Mouse (Mus musculus): Measurements from ENCODE around the gene Mfng. TPM values are rescaled to one million over a fixed set of nuclear protein-coding genes. Genes with fewer than 3 reads are reported as not detected.

The Mfng gene
- polyA plus RNA-seq, 1 experiment = 4.4 TPM

DNA sequence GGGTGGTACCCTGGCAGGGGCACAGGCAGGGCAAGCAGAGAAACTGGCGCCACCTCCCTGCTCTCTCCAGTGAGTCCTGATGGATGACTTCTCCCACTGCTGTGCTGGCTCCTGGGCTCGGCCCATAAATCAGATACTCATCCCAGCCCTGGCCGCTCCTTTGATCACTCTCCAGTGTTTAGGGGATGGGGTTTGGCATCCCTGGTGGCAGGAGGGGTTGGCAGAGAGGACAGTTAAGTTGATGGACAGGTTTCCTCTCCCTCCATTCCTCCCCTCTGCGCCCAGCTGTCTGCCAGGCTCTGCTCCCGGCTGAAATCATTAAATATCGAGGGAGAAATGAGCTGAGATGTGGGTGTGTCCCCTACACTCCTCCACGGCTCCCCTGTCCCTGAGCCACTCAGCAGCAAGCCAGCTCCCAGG lies 36.6 kb downstream of the Mfng start:
- no peak overlapping the region for H3K9ac ChIP-seq (ENCODE audit: low read depth, poor library complexity, severe bottlenecking)

DNA sequence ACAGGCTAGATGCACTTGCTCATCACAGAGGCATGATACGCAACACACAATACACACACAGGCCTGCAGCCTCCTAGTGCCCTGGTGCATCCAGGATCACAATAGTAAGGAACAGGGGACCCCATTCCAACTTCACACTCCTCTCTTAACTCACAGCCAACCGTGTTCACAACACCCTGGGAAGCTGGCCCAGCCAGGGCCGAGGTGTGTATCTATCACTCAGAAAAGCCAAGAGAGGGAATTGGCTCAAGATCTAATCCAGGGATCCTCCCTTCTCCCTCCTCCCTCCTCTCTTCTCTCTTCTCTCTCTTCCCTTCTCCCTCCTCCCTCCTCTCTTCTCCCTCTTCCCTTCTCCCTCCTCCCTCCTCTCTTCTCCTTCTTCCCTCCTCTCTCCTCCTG lies 37.1 kb downstream of the Mfng start:
- TF ChIP-seq EP300 (IDR thresholded peaks at IDR 0.05; ENCODE audit: insufficient read depth, low read depth, low read length) (no peak), POLR2A (IDR thresholded peaks at IDR 0.05; ENCODE audit: insufficient read depth, low read length) (no peak), CTCF (IDR thresholded peaks at IDR 0.05; ENCODE audit: low read depth, low read length) (no peak)
- Histone ChIP-seq H3K27me3 (ENCODE audit: control insufficient read depth, insufficient read depth, low read length, poor library complexity, severe bottlenecking) (no peaks in the 10 kb centered on the region), H3K27ac (ENCODE audit: insufficient read depth, low read length) (no peak overlapping the region), H3K9ac (ENCODE audit: low read depth, poor library complexity, severe bottlenecking) (no peak overlapping the region), H3K9me3 (replicated peaks; ENCODE audit: control insufficient read depth, insufficient read depth, low read length, poor library complexity, severe bottlenecking) (no peaks in the 10 kb centered on the region), H3K4me3 (ENCODE audit: low read depth, low read length) (no peak overlapping the region), H3K36me3 (ENCODE audit: control insufficient read depth, insufficient read depth, low read length, poor library complexity, severe bottlenecking) (no peaks in the 10 kb centered on the region), H3K4me1 (ENCODE audit: control insufficient read depth, insufficient read depth, low read length) (no peaks in the 10 kb centered on the region)

More for the DNA sequence above, 36.6 kb downstream of the Mfng start:
- no peaks in the 10 kb centered on the region for H3K4me1 ChIP-seq (ENCODE audit: control insufficient read depth, insufficient read depth, low read length)
- no peak overlapping the region for H3K4me3 ChIP-seq (ENCODE audit: low read depth, low read length)
- no peak overlapping the region for H3K27ac ChIP-seq (ENCODE audit: insufficient read depth, low read length)
- no peaks in the 10 kb centered on the region for H3K36me3 ChIP-seq (ENCODE audit: control insufficient read depth, insufficient read depth, low read length, poor library complexity, severe bottlenecking)
- no peaks in the 10 kb centered on the region for H3K9me3 ChIP-seq (replicated peaks; ENCODE audit: control insufficient read depth, insufficient read depth, low read length, poor library complexity, severe bottlenecking)
- no peak for TF ChIP-seq EP300 (IDR thresholded peaks at IDR 0.05; ENCODE audit: insufficient read depth, low read depth, low read length)
- TF ChIP-seq CTCF (IDR thresholded peaks at IDR 0.05; ENCODE audit: low read depth, low read length) = no peak
- no peaks in the 10 kb centered on the region for H3K27me3 ChIP-seq (ENCODE audit: control insufficient read depth, insufficient read depth, low read length, poor library complexity, severe bottlenecking)

DNA sequence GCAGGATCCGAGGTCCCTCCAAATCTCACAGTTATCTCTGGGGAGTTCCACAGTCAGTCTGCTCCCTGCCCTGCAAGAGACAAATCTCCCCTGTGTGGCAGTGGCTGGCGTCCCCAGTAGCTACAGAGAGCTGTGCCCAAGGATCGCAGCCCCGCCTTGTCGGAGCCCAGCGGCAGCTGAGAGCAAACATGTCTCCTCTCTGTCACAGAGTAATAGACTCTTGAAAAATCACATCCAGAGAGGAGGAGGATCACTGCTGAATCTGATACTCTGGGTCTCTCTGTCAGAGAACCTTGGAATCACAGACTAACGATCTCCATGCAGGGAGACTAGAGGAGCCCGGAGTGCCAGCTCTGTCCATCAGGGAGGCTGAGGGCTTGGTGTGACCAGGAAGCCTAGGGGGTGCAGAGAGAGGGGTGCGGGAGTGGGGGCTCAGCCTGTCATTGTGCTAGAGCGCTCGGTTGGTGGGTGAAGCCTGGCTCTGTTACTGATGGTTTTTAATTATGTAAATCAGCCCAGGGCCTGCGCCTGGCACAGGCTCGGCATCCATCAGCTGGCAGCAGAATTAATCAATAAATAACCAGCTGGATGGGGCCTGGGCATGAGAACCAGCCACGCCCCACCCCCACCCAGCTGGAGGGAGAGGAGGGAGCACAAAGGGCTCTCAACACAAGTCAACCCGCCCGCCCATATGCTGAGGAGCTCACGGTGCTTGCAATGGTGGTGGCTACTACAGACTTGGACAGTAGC lies 37.7 kb downstream of the Mfng start:
- no peaks in the 10 kb centered on the region for H3K4me1 ChIP-seq (ENCODE audit: control insufficient read depth, insufficient read depth, low read length)
- no peak overlapping the region for H3K4me3 ChIP-seq (ENCODE audit: low read depth, low read length)
- no peak overlapping the region for H3K27ac ChIP-seq (ENCODE audit: insufficient read depth, low read length)
- H3K9ac ChIP-seq (ENCODE audit: low read depth, poor library complexity, severe bottlenecking) = no peak overlapping the region
- H3K9me3 ChIP-seq (replicated peaks; ENCODE audit: control insufficient read depth, insufficient read depth, low read length, poor library complexity, severe bottlenecking) = no peaks in the 10 kb centered on the region
- TF ChIP-seq EP300 (IDR thresholded peaks at IDR 0.05; ENCODE audit: insufficient read depth, low read depth, low read length) (no peak), POLR2A (IDR thresholded peaks at IDR 0.05; ENCODE audit: insufficient read depth, low read length) (no peak), CTCF (IDR thresholded peaks at IDR 0.05; ENCODE audit: low read depth, low read length) (no peak)
- H3K27me3 ChIP-seq (ENCODE audit: control insufficient read depth, insufficient read depth, low read length, poor library complexity, severe bottlenecking) = no peaks in the 10 kb centered on the region
- H3K36me3 ChIP-seq (ENCODE audit: control insufficient read depth, insufficient read depth, low read length, poor library complexity, severe bottlenecking) = no peaks in the 10 kb centered on the region

DNA sequence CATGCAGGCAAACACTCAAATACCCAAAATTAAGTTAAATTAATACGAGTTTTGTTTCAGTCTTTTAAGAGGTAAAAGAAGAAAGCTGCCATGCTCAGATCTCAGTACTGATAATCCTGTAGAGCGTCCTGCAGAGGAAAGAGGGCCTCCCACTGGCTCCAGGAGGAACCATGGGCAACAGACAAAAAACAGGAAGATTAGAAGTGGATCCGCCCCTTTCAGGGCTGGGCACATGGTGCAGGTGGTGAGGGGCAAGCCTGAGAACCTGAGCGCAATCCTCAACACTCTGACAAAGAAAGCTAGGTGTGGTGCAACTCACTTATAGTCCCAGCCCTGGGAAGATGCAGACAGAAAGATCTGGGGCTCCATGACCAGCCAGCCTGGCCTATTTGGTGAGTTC lies 41.4 kb downstream of the Mfng start:
- Histone ChIP-seq H3K27ac (ENCODE audit: insufficient read depth, low read length) (no peak overlapping the region), H3K36me3 (ENCODE audit: control insufficient read depth, insufficient read depth, low read length, poor library complexity, severe bottlenecking) (no peaks in the 10 kb centered on the region), H3K9me3 (replicated peaks; ENCODE audit: control insufficient read depth, insufficient read depth, low read length, poor library complexity, severe bottlenecking) (no peaks in the 10 kb centered on the region), H3K4me1 (ENCODE audit: control insufficient read depth, insufficient read depth, low read length) (no peaks in the 10 kb centered on the region), H3K27me3 (ENCODE audit: control insufficient read depth, insufficient read depth, low read length, poor library complexity, severe bottlenecking) (no peaks in the 10 kb centered on the region), H3K4me3 (ENCODE audit: low read depth, low read length) (no peak overlapping the region), H3K9ac (ENCODE audit: low read depth, poor library complexity, severe bottlenecking) (no peak overlapping the region)
- TF ChIP-seq EP300 (IDR thresholded peaks at IDR 0.05; ENCODE audit: insufficient read depth, low read depth, low read length) (no peak), CTCF (IDR thresholded peaks at IDR 0.05; ENCODE audit: low read depth, low read length) (no peak), POLR2A (IDR thresholded peaks at IDR 0.05; ENCODE audit: insufficient read depth, low read length) (no peak)

DNA sequence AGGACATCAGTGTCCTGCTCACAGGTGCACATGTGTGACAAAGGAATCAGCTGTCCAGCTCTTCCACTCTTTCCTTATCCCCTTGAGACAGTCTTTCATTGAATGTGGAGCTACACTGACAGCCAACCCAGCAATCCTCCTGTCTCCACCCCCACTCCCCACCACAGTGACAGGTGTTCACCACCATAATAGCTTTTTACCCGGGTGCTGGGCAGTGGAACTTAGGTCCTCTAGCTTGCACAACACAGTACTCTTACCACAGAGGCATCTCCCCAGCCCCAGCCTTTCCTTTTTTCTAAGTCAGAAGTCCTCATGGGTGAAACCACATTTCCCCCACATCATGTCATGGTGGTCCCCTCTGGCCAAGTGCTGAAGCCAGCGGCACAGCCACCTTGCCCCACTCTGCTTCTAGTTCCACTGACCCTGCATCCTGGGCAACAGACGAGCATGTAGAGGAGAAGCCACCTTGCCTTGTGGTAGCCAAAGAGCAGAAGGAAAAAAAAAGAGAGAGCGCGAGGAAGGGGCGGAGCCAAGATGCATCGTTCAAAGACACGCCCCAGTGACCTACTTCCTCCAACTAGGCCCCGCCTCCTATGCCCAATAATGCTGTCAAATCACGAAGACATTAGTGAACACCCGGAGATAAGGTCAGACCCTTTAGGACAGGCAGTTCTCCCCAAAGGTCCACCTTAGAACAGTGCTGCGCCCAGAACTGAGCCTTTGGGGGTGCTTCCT lies 42.8 kb downstream of the Mfng start:
- no peaks in the 10 kb centered on the region for H3K36me3 ChIP-seq (ENCODE audit: control insufficient read depth, insufficient read depth, low read length, poor library complexity, severe bottlenecking)
- no peaks in the 10 kb centered on the region for H3K9me3 ChIP-seq (replicated peaks; ENCODE audit: control insufficient read depth, insufficient read depth, low read length, poor library complexity, severe bottlenecking)
- no peaks in the 10 kb centered on the region for H3K27me3 ChIP-seq (ENCODE audit: control insufficient read depth, insufficient read depth, low read length, poor library complexity, severe bottlenecking)
- no peaks in the 10 kb centered on the region for H3K4me1 ChIP-seq (ENCODE audit: control insufficient read depth, insufficient read depth, low read length)
- H3K9ac ChIP-seq (ENCODE audit: low read depth, poor library complexity, severe bottlenecking) = no peak overlapping the region
- no peak overlapping the region for H3K27ac ChIP-seq (ENCODE audit: insufficient read depth, low read length)
- TF ChIP-seq EP300 (IDR thresholded peaks at IDR 0.05; ENCODE audit: insufficient read depth, low read depth, low read length) (no peak), CTCF (IDR thresholded peaks at IDR 0.05; ENCODE audit: low read depth, low read length) (no peak), POLR2A (IDR thresholded peaks at IDR 0.05; ENCODE audit: insufficient read depth, low read length) (no peak)
- H3K4me3 ChIP-seq (ENCODE audit: low read depth, low read length) = no peak overlapping the region

DNA sequence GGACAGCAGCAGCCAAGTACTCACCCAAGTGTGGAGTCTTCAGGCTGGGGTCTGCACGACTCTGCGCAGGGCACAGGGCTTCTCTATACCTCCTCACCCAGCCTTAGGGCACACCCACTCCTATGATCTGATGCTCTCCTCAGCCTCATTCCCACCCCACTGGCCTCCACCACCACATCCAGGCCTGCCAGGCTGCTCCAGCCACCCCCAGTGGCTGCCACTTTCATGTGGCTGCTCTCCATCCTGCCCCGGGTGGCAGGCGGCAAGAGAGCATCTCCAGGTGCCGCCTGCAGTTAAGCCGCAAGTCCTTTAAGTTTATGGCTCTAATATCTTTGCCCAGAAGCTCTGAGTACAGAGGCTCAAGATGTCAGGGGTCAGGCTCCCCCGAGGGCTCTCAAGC lies 46.6 kb downstream of the Mfng start:
- H3K9me3 ChIP-seq (replicated peaks; ENCODE audit: control insufficient read depth, insufficient read depth, low read length, poor library complexity, severe bottlenecking) = no peaks in the 10 kb centered on the region
- no peak overlapping the region for H3K9ac ChIP-seq (ENCODE audit: low read depth, poor library complexity, severe bottlenecking)
- H3K4me1 ChIP-seq (ENCODE audit: control insufficient read depth, insufficient read depth, low read length) = no peaks in the 10 kb centered on the region
- no peak overlapping the region for H3K4me3 ChIP-seq (ENCODE audit: low read depth, low read length)
- no peak for TF ChIP-seq POLR2A (IDR thresholded peaks at IDR 0.05; ENCODE audit: insufficient read depth, low read length)
- TF ChIP-seq CTCF (IDR thresholded peaks at IDR 0.05; ENCODE audit: low read depth, low read length) = no peak
- no peak for TF ChIP-seq EP300 (IDR thresholded peaks at IDR 0.05; ENCODE audit: insufficient read depth, low read depth, low read length)
- H3K36me3 ChIP-seq (ENCODE audit: control insufficient read depth, insufficient read depth, low read length, poor library complexity, severe bottlenecking) = no peaks in the 10 kb centered on the region
- no peak overlapping the region for H3K27ac ChIP-seq (ENCODE audit: insufficient read depth, low read length)
- no peaks in the 10 kb centered on the region for H3K27me3 ChIP-seq (ENCODE audit: control insufficient read depth, insufficient read depth, low read length, poor library complexity, severe bottlenecking)
